Mouse (Mus musculus): ENCODE results near the gene Tspan4. TPM values are rescaled to one million over a fixed set of nuclear protein-coding genes. Genes with fewer than 3 reads are reported as not detected.

Tspan4 gene
- polyA plus RNA-seq, 1 experiment: 0.31 TPM

GRCm38 (mm10) chr7:141495940-141496339 is 20.9 kb downstream of the Tspan4 start:
- Histone ChIP-seq H3K27me3 (ENCODE audit: control insufficient read depth) (no peaks in the 10 kb centered on the region), H3K4me1 (ENCODE audit: control insufficient read depth) (peaks cover 23% of the 10 kb centered on the region), H3K4me3 (replicated peaks) (no peak overlapping the region), H3K36me3 (ENCODE audit: control insufficient read depth) (peaks cover 88% of the 10 kb centered on the region), H3K9me3 (ENCODE audit: control insufficient read depth, low read length) (no peaks in the 10 kb centered on the region)
- no peak for TF ChIP-seq TAL1 (IDR thresholded peaks at IDR 0.05; ENCODE audit: low read length)

GRCm38 (mm10) chr7:141497600-141497999 is 22.6 kb downstream of the Tspan4 start:
- no peak overlapping the region for H3K4me3 ChIP-seq (replicated peaks)
- no peaks in the 10 kb centered on the region; the same call in 1 of the 2 replicates for H3K9me3 ChIP-seq (ENCODE audit: control insufficient read depth, low read length)
- peaks cover 89% of the 10 kb centered on the region for H3K36me3 ChIP-seq (ENCODE audit: control insufficient read depth)
- H3K4me1 ChIP-seq (ENCODE audit: control insufficient read depth): peaks cover 21% of the 10 kb centered on the region
- H3K27me3 ChIP-seq (ENCODE audit: control insufficient read depth): no peaks in the 10 kb centered on the region
- TF ChIP-seq TAL1 (IDR thresholded peaks at IDR 0.05; ENCODE audit: low read length): no peak
- no peak for TF ChIP-seq GATA1 (IDR thresholded peaks at IDR 0.05; ENCODE audit: low read length)

- Histone ChIP-seq H3K36me3 (ENCODE audit: control insufficient read depth) (peaks cover 78% of the 10 kb centered on the region), H3K4me3 (replicated peaks) (peak overlapping the region; percentile 5), H3K4me1 (ENCODE audit: control insufficient read depth) (peaks cover 51% of the 10 kb centered on the region), H3K27me3 (ENCODE audit: control insufficient read depth) (no peaks in the 10 kb centered on the region), H3K9me3 (ENCODE audit: control insufficient read depth, low read length) (peaks cover 4% of the 10 kb centered on the region; the same call in 1 of the 2 replicates)
- TF ChIP-seq TAL1 (IDR thresholded peaks at IDR 0.05; ENCODE audit: low read length) (no peak), GATA1 (IDR thresholded peaks at IDR 0.05; ENCODE audit: low read length) (no peak)
Observed at GRCm38 (mm10) chr7:141501820-141502555, 26.9 kb downstream of the Tspan4 start.

GRCm38 (mm10) chr7:141502556-141502905 is 27.5 kb downstream of the Tspan4 start:
- H3K27me3 ChIP-seq (ENCODE audit: control insufficient read depth): no peaks in the 10 kb centered on the region
- peaks cover 4% of the 10 kb centered on the region; the same call in 1 of the 2 replicates for H3K9me3 ChIP-seq (ENCODE audit: control insufficient read depth, low read length)
- H3K36me3 ChIP-seq (ENCODE audit: control insufficient read depth): peaks cover 78% of the 10 kb centered on the region
- no peak overlapping the region for H3K4me3 ChIP-seq (replicated peaks)
- peaks cover 56% of the 10 kb centered on the region for H3K4me1 ChIP-seq (ENCODE audit: control insufficient read depth)
- TF ChIP-seq TAL1 (IDR thresholded peaks at IDR 0.05; ENCODE audit: low read length) (no peak), GATA1 (IDR thresholded peaks at IDR 0.05; ENCODE audit: low read length) (no peak)

GRCm38 (mm10) chr7:141506278-141506677 is 31.2 kb downstream of the Tspan4 start:
- H3K9me3 ChIP-seq (ENCODE audit: control insufficient read depth, low read length): peaks cover 4% of the 10 kb centered on the region; the same call in 1 of the 2 replicates
- TF ChIP-seq TAL1 (IDR thresholded peaks at IDR 0.05; ENCODE audit: low read length): no peak
- no peak for TF ChIP-seq GATA1 (IDR thresholded peaks at IDR 0.05; ENCODE audit: low read length)
- H3K36me3 ChIP-seq (ENCODE audit: control insufficient read depth): peaks cover 85% of the 10 kb centered on the region
- H3K4me1 ChIP-seq (ENCODE audit: control insufficient read depth): peaks cover 88% of the 10 kb centered on the region
- H3K27me3 ChIP-seq (ENCODE audit: control insufficient read depth): no peaks in the 10 kb centered on the region
- peak overlapping the region; percentile 85 for H3K4me3 ChIP-seq (replicated peaks)

GRCm38 (mm10) chr7:141508160-141508559 is 33.1 kb downstream of the Tspan4 start:
- TF ChIP-seq TAL1 (IDR thresholded peaks at IDR 0.05; ENCODE audit: low read length) (no peak), GATA1 (IDR thresholded peaks at IDR 0.05; ENCODE audit: low read length) (no peak)
- Histone ChIP-seq H3K4me3 (replicated peaks) (peak overlapping the region; percentile 85), H3K4me1 (ENCODE audit: control insufficient read depth) (peaks cover 78% of the 10 kb centered on the region), H3K9me3 (ENCODE audit: control insufficient read depth, low read length) (peaks cover 2% of the 10 kb centered on the region; the same call in 1 of the 2 replicates), H3K36me3 (ENCODE audit: control insufficient read depth) (peaks cover 87% of the 10 kb centered on the region), H3K27me3 (ENCODE audit: control insufficient read depth) (no peaks in the 10 kb centered on the region)

- Histone ChIP-seq H3K27me3 (ENCODE audit: control insufficient read depth) (no peaks in the 10 kb centered on the region), H3K4me3 (replicated peaks) (no peak overlapping the region), H3K4me1 (ENCODE audit: control insufficient read depth) (peaks cover 67% of the 10 kb centered on the region), H3K36me3 (ENCODE audit: control insufficient read depth) (peaks cover 96% of the 10 kb centered on the region), H3K9me3 (ENCODE audit: control insufficient read depth, low read length) (no peaks in the 10 kb centered on the region)
- TF ChIP-seq TAL1 (IDR thresholded peaks at IDR 0.05; ENCODE audit: low read length) (no peak), GATA1 (IDR thresholded peaks at IDR 0.05; ENCODE audit: low read length) (no peak)
Observed at GRCm38 (mm10) chr7:141510196-141510595, 35.2 kb downstream of the Tspan4 start.

- Histone ChIP-seq H3K4me3 (replicated peaks) (no peak overlapping the region), H3K36me3 (ENCODE audit: control insufficient read depth) (peaks cover 98% of the 10 kb centered on the region)
Observed at GRCm38 (mm10) chr7:141510681-141511191, 35.7 kb downstream of the Tspan4 start.

GRCm38 (mm10) chr7:141517638-141518037 is 42.6 kb downstream of the Tspan4 start:
- peaks cover 49% of the 10 kb centered on the region for H3K4me1 ChIP-seq (ENCODE audit: control insufficient read depth)
- peaks cover 98% of the 10 kb centered on the region for H3K36me3 ChIP-seq (ENCODE audit: control insufficient read depth)
- no peak for TF ChIP-seq TAL1 (IDR thresholded peaks at IDR 0.05; ENCODE audit: low read length)
- no peak for TF ChIP-seq GATA1 (IDR thresholded peaks at IDR 0.05; ENCODE audit: low read length)
- no peaks in the 10 kb centered on the region for H3K27me3 ChIP-seq (ENCODE audit: control insufficient read depth)
- no peaks in the 10 kb centered on the region for H3K9me3 ChIP-seq (ENCODE audit: control insufficient read depth, low read length)
- no peak overlapping the region for H3K4me3 ChIP-seq (replicated peaks)

More at GRCm38 (mm10) chr7:141510681-141511191, 35.7 kb downstream of the Tspan4 start:
- Histone ChIP-seq H3K4me1 (ENCODE audit: control insufficient read depth) (peaks cover 66% of the 10 kb centered on the region), H3K9me3 (ENCODE audit: control insufficient read depth, low read length) (no peaks in the 10 kb centered on the region), H3K27me3 (ENCODE audit: control insufficient read depth) (no peaks in the 10 kb centered on the region)
- TF ChIP-seq GATA1 (IDR thresholded peaks at IDR 0.05; ENCODE audit: low read length): no peak
- no peak for TF ChIP-seq TAL1 (IDR thresholded peaks at IDR 0.05; ENCODE audit: low read length)
